Mouse (Mus musculus) liver, postnatal 0 days (tissue): ENCODE measurements around the gene Btnl10.

Experiments used
- CTCF ChIP-seq: sonication (generic); IDR thresholded peaks from 2 replicates; pipeline ENCODE4 v1.5.1; 2016; ENCODE audit warnings: antibody characterized with exemption, low read depth
- EP300 ChIP-seq: IDR thresholded peaks from 2 replicates; pipeline ENCODE4 v1.6.1; 2016; ENCODE audit warnings: antibody characterized with exemption, low read depth, mild to moderate bottlenecking

- TF ChIP-seq CTCF (no peak), EP300 (no peak)
Measured at GRCm38 (mm10) chr11:58958536-58958935, 40.8 kb downstream of the Btnl10 start.
